Mouse (Mus musculus) granulocyte monocyte progenitor cell, adult 5-6 weeks (primary cell): ENCODE results near the gene Pakap. TPM values are rescaled to one million over a fixed set of nuclear protein-coding genes. Genes with fewer than 3 reads are reported as not detected.

ENCODE experiments used
- ATAC-seq: replicated peaks from 2 replicates; pipeline ENCODE4 v1.8.0; 2016; ENCODE audit warnings: mild to moderate bottlenecking, moderate TSS enrichment, inconsistent platforms; ENCODE audit not compliant: poor library complexity, severe bottlenecking
- total RNA-seq, 2 experiments: library from RNA; stranded (forward) in 1 of 2; stranded (reverse) in 1 of 2; fragments of 200-712, 200-1000 nt in 1 of 2; fragments of >200 nt in 1 of 2; fragmentation: Nextera tagmentation in 1 of 2; gene quantifications; 2 replicates each; pipeline ENCODE4 v1.2.3; 2014 to 2017

The Pakap gene
- total RNA-seq, 2 experiments from 2014 or later = 0.10 TPM; not detected in 1

DNA sequence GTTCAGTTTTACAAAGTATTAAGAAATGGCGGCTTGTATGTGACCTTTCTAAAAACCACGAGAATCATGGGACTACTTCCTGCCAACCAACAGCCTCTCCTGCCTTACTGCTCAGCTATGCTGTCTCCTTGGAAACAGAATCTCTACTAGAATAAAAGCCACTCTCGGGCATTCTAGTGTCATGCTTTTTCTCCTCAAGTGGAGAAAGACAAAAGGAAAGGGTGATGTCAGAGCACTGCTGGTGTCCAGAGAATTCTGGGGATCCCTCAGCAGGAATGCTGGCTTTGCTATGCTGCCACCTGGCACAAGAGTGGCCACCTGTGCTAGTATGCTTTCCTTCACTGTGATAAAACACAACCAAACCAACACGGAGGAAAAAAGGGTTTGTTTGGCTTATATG lies 92.5 kb downstream of the Pakap start:
- no peak for ATAC-seq

DNA sequence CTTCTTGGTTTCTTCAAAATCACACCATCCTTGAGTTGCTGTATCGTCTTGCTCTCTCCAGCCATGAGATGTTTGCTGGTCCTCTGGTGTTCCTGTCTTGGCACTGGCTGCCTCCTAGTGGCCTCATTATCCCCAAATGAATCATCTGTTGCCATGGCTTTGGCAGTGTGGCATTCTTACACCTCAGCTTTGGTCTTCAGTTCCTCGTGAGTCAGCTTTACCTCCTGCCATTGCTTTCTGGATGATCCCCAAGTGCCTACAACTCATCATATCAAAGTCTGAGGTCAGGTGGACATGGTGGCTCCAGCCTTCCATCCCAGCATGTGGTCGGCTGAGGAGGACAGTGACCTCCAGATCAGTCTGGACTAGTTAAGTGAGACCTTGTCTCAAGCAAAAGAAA lies 98.1 kb downstream of the Pakap start:
- ATAC-seq = no peak

DNA sequence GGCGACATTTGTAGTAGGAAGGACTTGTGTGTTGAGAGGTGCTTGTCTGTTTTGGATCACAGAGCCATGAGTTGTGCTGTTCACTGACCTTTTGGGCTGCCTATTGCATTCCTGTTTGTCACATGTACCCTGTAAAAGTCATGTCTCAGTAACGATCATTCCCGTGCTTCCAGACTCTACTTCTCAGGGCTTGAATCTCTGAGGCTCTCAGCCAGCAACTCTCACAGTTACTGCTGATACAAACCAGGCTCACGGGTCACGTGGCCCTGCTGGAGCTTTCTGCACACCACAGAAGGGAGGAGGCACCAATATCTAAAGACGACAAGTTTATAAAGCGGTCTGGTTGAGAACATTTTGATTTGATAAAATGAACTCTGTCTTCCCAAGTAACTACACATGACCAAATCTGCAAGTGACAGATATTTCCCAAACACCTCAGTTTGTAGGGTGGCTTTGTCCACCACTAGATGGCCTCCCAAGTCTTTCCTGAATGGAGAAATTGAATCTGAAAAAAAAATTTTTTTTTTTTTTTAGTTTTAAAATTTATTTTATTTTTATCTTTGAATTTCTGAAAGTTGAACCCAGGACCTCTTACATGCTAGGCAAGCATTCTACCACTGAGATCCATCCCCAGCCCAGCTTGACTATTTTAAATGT lies 103.0 kb downstream of the Pakap start:
- no peak for ATAC-seq

DNA sequence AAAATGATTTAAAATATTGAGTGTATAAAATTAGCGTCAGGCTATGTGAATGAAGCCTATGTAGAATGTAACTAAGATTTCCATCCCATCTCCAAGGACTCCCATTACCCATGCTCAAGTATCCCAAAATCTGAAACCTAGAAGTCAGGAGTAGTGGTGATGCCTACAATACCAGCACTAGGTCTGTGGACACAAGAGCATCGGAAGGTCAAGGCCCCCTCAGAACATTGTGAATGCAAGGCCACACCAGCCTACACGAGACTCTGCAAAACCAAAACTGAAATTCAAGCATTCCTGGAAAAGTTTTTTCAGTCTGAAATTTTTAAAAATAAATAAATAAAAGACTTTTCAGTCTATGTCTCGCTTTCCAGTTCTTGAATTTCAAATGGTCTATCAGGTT lies 104.6 kb downstream of the Pakap start:
- no peak for ATAC-seq

DNA sequence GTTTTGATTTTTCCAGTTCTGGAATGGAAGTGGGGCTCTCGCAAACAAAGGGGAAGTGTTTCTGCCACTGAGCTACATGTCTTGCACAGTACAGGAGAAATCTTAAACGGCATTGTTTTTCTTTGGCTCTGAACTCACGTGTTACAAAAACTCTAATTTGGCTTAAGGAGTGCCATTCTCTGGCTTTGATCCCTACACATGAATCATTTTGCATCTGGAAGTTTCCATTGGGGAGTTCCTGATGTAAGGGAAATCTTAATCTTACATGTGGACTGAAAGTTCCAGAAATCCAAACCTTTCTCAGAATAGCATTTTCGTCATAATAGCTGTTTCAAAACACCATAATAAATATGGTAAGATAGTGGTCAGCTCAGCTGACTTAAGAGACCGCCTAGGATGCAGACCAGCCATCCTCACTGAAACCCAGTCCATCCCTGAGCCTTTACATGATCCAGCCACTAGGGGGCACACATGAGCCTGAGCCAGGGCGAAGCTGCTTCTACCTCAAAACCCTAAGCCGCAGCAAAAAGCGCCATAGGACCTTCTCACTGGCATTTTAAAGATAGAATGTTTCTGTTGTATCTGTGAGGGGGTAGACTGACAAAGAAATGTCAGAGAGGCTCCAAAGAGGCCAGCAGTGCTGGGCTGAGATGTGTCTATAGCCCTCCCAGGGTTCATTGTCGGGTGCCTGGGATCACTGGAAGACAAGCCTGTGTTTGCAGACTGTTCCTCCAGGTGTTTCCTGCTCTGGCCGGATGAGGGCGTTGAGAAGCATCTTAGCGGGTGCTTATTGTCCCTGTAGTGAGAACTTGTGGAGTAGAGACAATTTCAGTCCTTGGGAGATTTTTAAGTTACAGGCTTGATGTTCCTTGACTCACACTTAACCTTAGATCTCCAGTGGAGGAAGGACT lies 105.3 kb downstream of the Pakap start:
- ATAC-seq = peak; percentile 83

DNA sequence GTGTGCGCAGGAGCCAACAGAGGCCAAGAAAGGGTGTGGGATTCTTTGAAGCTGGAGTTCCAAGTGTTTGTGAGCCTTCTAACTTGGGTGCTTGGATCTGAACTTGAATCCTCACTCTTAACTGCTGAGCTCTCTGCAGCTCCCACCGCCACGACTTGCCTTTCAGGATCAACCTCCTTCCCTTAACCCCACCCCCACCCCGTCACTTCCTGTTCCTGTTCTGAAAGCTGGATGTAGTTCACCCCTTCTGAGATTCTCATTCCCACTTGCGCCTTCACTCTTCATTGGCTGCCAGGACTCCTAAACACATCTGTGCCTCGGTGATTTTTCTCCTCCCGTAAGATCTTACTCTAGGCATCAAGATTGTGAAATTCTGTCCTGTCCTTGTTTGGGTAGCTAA lies 106.4 kb downstream of the Pakap start:
- no peak; the same call in 1 of the 2 replicates for ATAC-seq

DNA sequence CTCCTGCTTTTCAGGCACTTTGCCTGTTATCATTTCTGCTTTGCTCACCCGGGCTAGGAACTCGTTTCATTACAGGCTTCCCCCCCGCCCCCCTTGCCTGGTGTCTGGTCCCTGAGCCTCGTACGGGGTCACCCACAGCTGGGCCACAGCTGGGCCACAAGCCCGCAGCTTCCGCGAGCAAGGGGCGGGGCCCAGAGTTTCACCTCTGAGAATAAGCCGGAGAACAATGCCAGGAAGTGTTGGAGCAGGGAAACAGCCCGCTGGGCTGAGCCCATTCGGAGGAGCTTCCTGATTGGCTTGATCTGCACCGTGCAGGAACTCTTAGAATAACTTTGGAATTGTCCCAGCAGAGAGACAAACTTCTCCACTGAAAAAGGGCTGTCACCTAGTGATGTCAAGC lies 107.4 kb downstream of the Pakap start:
- ATAC-seq = peak; percentile 68

DNA sequence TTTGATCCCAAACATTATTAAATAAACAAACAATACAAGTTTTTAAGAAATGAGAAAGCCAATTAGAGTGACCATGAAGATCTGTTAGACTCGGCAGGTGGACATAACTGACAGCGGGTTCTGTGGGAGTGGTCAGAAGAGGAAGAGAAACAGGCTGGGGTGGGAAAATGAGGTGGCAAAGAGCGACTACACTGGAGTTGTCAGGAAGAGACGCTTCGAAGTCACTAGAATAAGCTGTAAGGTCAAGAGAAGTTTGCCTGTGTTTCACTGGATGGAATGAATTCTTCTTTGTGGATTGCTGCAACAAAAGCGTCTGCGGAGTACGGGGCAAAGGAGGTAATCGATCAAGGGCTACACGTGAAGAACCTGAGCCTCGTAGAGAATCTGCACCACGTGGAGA lies 109.9 kb downstream of the Pakap start:
- no peak for ATAC-seq

DNA sequence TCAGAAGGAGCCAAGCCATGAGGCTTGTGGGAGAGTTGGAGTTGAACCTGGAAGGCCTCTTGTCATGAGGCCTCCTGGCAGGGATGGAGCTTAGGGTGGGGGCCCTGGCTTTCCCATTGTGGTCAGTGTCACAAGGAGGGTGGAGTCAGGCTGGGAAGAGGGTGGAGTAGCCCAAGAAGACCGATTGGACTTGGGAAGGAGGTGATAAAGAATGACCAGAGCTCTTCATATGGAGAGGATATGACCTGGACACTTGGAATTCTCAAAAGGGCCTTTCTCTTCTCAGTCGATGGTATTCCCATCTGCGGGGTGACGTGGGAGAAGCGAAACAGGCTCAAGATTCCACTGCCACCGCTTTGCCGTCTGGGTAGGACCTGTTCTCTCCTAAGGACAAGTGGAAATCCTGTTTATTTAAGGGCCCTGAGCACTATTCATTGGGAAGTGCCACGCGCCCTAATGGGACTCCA lies 111.0 kb downstream of the Pakap start:
- no peak for ATAC-seq

DNA sequence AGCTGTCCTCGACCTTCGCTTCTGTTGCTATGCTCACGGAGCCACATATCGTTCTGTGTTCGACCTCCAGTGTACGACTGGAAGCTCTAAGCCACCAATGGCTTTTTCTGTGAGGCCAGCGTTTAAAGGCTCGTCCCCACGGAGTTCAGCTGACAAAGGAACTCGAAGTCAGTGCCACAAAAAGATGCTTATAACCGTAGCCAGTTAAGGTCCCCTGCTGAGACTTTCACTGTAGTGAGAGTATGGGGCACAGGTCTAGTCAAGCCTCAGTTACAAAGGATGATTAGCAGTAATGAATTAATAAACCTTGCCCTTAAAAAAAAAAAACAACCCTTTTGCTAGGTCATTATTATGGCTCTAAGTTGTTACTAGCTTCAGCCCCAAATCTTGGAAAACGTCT lies 112.2 kb downstream of the Pakap start:
- ATAC-seq = no peak

DNA sequence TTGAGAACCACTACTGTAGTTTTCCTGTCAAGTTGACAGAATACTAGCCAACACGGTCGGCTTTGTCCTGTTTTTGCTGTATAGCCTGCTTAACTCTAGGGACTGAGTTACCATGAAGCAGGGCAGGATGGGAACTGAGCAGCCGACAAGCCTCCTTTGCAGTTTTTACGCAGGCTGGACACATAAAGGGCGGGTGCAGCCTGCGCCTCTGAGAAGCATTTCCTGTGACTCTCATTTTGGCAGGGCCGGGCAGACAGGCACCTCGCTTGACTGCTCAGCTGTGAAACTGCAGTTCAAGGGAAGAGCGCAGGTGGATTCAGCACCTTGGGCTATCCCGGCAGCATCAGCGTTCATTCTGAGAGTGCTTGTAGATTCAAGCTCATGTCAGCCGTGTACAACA lies 113.5 kb downstream of the Pakap start:
- ATAC-seq = no peak

DNA sequence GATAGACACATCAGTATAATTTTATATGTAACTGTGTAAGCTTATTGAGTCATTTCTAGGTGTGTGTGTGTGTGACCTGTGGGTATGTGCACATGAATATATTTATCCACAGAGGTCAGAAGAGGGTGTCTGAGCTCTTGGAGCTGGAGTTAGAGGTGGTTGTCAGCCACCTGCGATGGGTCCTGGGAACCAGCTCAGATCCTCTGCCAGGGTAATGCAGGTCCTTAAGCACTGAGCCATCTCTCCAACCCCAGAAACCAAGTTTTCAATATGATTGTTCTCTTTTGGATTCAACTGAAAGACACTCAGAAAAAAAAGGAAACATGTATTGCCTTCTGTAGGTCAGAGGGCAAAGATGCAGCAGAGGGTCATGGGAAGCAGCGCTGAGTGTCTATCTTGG lies 114.4 kb downstream of the Pakap start:
- no peak for ATAC-seq

DNA sequence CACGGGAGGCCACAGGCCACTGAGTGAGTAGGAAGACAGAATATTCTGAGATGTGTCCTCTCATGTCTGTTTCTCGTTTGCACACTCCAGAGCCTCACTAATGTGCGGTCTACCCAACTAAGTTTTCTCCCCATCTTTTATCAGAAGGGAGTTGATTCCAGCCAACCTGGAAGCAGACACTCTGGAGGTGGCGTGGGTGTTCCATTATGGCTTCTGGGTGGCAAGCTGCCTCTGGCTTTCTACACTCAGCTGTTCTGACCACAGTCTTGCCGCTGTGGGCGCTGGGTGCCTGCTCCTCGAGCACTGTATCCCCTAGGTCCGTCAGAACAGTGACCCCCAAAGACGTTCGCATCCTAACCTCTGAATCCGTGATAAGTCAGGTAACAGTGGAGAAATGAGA lies 115.0 kb downstream of the Pakap start:
- no peak for ATAC-seq

DNA sequence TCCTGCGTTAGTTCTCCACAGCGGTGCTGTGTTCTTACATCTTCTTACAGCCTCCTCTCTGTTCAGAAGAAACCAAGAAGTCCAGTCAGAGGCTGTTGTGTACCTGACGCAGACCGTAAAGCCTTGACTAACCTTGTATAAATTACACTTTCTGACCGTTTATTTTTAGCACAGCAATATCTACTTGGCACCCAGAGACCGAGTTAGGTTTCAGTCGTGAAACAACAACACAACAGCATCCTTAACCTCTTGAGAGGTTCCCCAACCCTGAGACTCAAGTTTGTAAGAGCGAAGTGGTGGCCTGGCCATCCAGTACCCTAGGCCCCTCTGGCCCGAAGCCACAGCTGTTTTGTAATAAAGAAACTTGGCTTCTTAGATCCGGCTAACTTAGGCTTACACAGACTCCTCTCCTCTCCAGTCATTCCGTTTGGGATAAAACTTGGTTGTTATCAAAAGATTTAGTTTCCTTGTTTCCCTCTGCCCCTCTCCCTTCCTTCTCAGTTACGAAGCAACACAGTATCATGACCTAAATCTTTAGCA lies 116.8 kb downstream of the Pakap start:
- no peak for ATAC-seq

DNA sequence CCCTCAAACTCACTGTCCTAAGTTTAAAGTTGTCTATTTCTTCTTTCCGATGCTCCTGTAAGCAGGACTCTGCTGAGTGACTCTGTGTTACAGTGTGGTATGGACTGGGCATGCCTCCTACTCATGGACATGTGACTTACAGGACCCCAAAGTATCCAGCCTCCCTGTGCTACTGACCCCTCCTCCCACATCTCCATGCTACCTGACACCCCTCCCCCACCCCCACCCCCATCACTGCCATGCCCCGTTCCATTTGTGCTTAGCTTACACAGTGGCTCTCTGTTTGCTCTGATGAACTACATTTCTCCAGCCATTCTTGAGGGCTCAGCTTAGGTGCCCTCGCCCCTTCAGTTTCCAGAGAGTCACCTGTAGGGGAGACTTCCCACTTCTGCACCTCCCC lies 118.8 kb downstream of the Pakap start:
- ATAC-seq = no peak

DNA sequence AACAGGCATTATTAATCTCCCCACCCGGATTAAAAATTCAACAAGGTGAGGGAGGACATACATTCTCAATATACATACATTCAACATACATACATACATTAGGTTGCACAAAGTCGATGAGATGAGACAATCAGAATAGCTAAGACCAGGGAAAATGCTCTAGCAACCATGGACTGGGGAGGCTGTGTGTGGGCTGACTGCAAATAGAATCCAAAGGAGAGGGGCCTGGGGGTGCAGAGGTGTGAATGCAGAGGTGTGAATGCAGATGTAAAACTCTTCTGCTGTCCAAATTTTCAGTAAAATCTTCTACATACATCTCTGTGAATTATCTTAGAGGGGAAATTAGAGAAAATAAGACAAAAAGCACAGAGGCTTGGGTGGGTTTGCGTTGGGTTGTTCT lies 119.6 kb downstream of the Pakap start:
- ATAC-seq = no peak

DNA sequence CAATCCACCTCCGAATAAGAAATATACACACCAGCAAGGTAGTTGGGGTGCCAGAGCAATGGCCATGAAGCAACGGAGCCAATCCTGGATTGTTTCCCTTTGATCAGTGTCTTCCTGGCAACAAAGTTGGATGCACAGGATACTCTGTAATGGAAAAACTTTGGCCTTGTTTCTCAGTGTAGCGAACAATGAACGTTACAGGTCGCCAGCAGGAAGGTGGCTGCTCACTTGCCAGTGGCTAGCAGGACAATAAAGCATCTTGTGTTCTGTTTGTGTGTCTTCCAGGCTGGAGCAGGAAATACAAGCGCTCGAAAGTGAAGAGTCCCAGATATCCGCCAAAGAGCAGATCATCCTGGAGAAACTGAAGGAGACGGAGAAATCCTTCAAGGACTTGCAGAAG lies 120.2 kb downstream of the Pakap start:
- no peak for ATAC-seq

DNA sequence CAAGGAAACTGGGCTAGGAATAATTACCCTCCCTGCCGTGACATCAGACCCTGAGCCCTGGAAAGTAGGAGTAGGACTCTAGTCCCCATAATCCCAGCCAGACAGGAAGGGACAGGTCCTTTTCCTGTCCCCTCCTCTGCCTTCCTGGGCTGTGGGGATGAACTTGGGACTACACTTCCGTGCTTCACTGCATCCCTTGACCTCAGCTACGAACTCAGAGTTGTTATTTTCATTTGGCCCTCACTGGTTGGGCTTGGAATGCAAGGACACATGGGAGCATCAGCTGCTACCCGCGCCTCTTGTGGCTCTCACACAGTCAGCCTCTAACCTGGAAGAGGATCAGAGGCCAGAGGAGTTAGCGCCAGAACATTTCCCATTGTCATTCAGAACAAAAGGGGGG lies 122.0 kb downstream of the Pakap start:
- no peak for ATAC-seq

DNA sequence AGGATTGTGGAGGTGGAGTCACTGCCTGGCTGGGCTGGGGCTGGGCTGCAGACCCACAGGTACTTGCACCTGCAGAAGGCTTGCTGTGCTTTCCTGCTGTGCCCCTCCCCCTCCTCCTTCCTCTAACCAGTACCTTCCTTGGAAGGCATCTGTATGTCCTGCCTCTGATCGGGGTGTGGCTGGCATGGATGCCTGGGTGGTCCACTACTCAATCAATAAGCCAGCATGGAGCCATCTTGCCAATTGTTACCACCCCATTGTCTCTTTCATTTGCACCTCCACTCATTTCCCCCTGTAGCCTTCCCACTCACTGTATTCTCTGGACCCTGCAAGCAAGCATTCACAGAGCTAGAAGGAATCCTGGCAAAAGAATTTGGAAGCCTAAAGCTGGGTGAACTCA lies 122.8 kb downstream of the Pakap start:
- ATAC-seq = no peak

DNA sequence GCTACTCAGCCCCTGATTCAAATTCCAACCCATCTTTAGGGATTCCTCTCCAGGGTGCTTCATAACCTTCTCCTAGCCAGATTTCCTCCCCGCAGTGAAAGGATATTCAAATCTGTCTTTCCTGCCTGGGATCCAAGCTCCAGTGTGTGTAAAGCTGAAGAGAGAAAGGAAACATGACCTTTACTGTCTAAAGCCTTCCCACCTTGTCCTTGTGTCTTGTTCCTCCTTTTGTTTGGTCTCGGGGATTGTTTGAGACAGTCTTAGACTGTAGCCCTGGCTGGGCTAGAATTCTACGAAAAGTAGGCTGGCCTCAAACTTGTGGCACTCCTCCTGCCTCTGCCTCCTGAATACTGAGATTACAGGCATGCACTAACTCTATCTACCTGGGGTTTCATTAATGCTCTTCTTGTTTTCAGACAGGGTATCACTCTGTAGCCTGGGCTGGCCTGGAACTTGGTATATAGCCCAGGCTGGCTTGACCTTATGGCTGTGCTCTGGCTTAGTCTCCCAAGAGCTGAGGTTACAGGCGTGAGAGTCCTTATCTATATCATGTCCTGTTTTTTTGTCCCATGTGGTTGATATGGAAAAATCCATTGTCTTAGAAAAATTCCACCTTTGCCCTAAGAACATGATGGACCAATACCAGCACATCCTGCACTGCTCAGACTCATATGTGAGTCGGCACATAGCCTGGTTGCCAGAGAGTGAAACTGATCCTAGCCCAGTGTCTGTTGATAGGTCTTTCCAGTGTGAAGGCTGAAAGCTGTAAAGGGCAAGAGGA lies 126.6 kb downstream of the Pakap start:
- ATAC-seq = no peak

DNA sequence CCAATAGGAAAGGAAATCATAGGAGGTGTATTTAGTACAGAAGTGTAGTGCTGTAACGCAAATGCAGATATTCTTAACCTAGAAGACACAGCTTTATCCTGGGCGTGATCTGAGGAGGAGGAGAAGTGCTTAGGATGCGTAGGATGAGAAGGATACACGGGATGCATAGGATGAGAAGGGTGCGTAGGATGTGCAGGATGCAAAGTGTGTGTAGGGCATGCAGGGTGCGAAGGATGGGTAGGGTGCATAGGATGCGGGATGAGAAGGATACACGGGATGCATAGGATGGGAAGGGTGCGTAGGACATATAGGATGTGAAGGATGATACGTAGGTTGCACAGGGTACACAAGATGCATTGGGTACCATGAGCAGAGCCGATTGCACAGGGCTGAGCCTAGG lies 129.0 kb downstream of the Pakap start:
- no peak for ATAC-seq
